Mouse (Mus musculus): Measurements from ENCODE around the gene Tssk3.

DNA sequence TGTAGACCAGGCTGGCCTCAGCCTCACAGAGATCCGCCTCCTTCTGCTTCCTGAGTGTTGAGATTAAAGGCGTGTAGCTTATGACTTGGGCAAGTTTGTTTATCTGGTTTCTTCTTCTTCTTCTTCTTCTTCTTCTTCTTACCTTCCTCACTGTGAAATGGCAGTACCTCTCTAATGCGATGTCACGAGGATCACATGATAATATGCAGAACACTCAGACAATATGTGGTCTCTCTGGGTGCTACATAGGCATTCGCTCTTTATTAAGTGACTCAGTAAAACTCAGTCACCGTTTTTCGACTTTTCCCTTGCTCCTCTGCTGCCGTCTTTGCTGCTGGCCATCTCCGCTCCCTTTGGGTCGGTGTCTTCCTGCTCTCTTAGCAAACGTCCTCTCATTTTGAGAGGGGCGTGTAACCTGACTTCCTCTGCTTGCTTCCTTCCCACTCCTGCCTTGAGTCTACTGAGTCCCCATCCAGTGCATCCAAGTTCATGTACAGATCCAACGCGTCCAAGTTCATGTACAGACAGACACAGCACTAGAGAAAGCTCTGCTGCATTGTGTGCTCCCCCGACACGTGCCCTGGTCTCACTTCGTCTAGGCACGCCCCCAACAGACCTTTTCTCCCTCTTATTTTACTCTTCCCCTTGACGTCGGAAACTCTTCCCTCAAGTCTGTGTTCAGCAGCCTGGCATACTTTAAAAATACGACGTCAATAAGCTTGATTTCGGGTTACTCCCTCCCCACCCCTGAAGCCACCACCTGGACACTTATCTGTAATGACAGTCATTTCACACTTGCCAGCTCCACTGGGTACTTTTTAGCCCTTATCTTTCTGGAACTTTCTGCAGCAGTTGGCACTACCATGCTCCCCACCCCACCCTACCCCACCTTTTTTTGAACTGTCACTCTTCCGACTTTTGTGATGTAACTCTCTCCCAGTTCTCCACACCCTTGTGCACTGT, 27.4 kb downstream of the Tssk3 start:
- TF ChIP-seq IRF4 (IDR thresholded peaks at IDR 0.05; ENCODE audit: low read depth, low read length) (no peak), CHD2 (IDR thresholded peaks at IDR 0.05; ENCODE audit: low read length) (no peak), POLR2A (IDR thresholded peaks at IDR 0.05; ENCODE audit: low read depth, low read length) (no peak), KAT2A (IDR thresholded peaks at IDR 0.05; ENCODE audit: insufficient replicate concordance, low read length) (no peak), EP300 (IDR thresholded peaks at IDR 0.05; ENCODE audit: low read length) (no peak), GABPA (IDR thresholded peaks at IDR 0.05; ENCODE audit: insufficient replicate concordance, low read depth, low read length) (no peak), CTCF (conservative IDR thresholded peaks at IDR 0.05 in 1 of 2, IDR thresholded peaks at IDR 0.05 in 1 of 2; ENCODE audit: low read depth in 2 of 2, low read length in 2 of 2) (no peak), BHLHE40 (IDR thresholded peaks at IDR 0.05; ENCODE audit: low read depth, low read length) (no peak), USF1 (IDR thresholded peaks at IDR 0.05; ENCODE audit: low read depth, low read length) (no peak), USF2 (conservative IDR thresholded peaks at IDR 0.05; ENCODE audit: low read depth, low read length) (no peak), ZMIZ1 (IDR thresholded peaks at IDR 0.05; ENCODE audit: low read depth, low read length) (no peak), RAD21 (IDR thresholded peaks at IDR 0.05; ENCODE audit: low read depth, low read length) (no peak), TCF12 (IDR thresholded peaks at IDR 0.05; ENCODE audit: low read depth, low read length) (no peak)
